Mouse (Mus musculus) thymus, adult 18-20 months (tissue): ENCODE results near the gene Cab39.
A peak's percentile ranks its signal among the peaks of the same experiment; 100 is the strongest.

ENCODE experiments used
- DNase-seq, 2 experiments: peaks; one replicate each; pipeline ENCODE4 v3.0.0; 2022; ENCODE audit warnings: mixed read lengths in 2 of 2

Cab39 gene

DNA sequence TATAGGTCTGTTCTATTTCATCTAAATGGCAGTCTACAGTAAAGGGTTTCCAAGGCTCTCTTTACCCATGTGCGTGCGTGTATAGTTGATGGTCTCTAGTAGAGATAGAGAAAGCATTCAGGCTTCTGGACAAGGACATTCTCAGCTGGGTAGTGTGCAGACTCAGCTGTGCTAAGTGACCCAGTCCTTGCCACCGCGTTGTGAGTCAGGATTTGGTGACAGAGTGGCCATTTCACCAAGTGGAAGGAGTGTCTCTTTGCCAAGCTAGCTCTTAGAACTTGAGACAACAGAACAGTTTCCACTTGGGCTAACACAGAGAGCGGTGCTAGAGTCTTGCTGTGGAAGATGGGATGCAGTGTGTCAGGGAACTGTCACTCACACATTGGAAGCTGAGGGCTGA, 57.6 kb downstream of the Cab39 start:
- DNase-seq, result no peak

DNA sequence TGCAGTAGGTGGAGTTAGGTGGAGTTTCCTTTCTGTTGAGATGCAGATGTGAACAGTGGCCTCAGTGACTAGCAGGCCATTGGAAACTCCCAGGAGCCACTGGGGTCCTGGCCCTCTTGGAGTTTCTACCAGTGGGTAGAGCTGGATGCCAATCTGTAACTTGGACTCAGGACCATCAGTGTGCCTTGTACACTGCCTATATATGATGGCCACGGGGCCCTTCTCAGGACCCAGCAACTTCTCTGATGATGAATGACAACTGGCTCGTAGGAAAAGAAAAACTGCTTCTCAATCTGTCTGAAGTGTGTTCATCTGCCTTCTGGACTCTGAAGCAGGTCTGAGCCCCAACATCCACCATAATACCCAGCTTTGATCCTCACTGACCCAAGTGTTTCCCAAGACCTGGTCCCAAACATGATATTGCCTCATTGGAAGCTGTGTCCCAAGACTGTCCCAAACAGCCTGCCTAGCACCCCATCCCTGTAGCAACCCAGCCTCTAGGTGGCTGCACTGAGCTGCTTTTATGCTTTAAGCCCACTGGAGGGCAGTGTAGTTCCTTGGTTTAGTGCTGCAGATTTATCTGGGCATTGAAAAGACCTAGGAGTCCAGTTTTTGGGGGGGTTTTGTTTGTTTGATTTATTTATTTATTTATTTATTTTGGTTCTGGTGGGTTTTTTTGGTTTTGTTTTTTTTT, 59.9 kb downstream of the Cab39 start:
- peak; percentile 29 to 48 for DNase-seq

DNA sequence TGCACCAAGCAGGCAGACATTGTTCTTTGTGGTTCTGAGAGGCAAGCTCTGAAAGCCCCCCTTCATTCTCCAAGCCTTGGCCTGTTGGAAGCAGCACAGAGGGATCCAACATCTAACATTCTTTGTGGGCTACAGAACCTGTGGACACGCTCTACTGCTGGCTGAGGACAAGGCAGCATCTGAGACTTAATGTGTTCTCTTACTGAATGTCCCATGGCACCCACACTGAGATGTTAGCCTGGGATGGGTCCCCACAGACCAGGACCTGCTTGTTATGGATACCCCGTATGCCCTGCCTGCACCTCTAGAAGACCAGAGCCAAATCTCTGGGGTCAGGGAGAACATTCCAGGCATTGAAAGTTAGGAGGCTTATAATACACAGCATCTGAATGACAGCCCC, 60.6 kb downstream of the Cab39 start:
- DNase-seq, result no peak

DNA sequence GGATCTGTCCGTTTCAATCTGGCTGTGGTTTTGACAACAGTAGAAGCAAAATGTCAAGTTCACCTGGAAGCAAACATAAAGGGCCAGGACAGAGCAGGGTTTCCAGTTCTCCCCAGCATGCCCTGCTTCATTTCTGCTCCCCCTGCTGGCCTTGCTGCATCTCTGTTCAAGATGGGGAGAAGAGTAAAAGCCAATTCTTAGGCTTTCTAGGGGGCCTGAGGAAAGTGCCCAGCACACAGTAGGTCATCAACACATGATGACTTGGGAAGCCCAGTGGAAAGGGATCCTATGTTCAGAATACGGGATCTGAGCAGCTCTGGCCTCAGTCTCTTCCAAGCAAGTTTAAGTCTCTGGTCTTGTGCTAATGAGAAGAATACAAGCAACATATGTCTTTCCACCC, 61.2 kb downstream of the Cab39 start:
- DNase-seq, result no peak

DNA sequence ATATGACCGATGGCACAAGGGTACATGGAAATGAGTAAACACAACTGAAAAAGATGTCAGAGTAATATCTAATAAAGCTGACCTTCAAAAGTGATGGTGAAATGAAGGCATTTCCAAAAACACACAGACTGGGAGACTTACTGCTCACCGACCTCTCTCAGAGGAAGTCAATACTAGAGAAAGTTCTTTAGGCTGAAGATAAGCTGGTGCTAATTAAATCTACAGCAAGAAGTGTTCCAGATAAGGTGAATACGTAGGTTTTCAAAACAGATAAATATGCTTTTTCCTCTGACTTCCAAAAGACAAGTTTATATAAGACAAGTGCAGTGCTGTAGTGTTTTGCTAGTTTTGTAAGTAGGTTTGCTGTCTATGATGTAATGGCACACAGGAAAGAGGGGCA, 63.0 kb downstream of the Cab39 start:
- DNase-seq, result no peak

DNA sequence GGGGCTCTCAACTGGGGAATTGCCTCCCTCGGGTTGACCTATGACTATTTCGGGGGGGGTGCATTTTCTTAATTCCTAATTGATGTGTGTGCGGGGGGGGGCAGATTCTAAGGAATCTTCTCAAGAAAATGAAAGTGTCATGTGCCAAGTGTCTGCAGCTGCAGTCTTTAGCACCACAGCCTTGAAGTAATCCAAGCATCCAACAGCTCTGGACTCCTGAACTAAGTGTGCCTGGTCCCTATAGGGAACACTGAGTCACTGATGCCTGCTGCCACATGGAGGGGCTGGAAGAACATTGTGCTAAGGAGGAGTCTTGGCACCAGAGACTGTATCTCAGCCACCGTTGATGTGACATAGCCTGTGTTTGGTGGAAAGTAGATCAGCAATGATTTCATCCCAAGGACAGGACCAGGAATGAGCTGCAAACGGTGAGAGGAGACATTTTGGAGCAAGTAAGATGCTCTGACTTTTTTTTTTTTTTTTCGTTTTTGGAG, 64.1 kb downstream of the Cab39 start:
- DNase-seq, result no peak

DNA sequence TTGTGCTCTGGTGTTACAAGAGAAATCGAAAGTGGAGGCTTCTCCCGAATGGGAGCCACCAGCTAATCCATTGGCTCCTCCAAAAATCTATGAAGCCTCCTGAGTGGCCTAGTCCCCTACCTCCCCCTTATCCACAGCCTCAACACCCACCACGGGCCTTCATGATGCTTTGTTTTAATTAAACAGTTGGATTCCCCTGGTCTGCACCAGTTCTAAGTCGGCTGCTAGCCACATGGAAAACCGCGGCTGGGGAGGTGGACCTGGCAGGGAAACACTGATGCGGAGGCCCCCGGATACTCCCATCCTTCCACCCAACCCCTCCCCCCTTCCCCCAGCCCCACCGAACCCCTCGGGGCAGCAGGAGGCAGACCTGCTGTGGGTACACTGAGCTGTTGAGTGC, 71.1 kb downstream of the Cab39 start:
- no peak for DNase-seq

DNA sequence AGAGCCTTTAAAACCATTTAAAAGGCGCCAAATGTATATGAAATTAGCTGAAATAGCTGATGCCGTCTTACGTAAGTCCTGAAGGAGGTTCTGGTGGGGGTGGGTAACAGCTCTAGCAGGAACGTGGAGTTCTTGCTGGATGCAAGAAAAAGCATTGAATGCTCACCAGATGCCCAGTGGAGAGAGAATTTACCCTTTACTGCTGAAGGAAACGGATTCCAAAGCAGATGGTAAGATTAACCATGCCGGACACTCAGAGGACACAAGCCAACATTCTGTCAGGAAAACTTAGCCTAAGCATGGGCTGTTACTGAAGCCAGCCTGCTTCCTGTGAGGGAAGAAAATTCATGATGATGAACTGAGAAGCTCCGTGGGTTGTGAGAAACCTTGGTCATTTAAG, 76.8 kb downstream of the Cab39 start:
- DNase-seq, result no peak

DNA sequence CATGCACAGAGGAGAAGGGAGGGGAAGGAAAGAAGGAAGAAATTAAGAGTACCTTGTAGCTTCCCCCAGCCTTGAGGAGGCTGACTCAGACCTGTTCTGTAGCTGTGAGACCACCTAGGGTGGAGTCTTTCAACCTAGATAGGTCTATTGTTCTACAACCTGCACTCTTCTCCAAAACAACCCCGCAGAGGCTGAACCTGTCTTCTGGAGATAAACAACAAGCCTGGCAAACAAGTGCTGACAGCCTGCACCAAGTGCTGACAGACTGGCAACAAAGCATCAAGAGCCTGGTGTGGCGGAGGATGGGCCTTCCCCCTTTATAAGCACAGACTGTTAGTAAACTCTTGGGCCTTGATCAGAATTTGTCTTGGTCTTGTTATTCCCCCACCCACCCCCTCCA, 77.3 kb downstream of the Cab39 start:
- DNase-seq, result no peak

DNA sequence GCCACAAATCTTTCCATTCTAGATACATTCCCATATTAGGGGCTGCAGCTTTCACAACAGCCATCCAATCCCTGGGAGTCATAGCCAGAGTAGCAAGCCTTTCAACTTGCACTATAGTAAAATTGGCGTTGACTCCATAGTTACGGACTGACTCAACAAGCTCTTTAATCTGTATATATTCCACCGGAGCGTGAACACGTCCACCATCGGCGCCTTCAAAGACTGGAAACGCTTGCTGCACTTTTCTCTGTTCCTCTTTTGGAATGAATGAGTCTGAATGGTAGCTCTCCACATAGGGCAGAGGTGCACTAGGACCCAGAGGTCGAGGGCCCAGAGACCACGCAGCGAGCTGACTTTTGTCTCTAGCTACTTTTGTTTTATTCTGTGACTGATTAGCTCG, 88.8 kb downstream of the Cab39 start:
- DNase-seq, result no peak

DNA sequence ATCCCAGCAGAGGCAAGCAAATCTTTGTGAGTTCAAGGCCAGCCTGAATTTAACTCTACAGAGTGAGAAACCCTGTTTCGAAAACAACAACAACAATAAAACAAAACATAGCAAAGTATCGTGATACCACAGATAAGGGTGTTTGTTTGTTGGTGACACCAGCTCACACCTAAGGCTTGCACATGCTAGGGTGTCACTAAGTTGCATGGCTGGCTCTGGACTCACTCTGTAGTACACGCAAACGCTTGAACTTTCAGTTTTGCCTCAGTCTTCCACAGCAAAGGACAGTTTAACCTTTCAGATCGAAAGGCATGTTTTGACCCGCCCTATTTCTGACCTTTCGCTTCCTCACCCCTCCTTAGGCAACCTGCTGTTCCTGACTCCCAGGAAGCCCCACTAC, 94.0 kb downstream of the Cab39 start:
- DNase-seq, result no peak

DNA sequence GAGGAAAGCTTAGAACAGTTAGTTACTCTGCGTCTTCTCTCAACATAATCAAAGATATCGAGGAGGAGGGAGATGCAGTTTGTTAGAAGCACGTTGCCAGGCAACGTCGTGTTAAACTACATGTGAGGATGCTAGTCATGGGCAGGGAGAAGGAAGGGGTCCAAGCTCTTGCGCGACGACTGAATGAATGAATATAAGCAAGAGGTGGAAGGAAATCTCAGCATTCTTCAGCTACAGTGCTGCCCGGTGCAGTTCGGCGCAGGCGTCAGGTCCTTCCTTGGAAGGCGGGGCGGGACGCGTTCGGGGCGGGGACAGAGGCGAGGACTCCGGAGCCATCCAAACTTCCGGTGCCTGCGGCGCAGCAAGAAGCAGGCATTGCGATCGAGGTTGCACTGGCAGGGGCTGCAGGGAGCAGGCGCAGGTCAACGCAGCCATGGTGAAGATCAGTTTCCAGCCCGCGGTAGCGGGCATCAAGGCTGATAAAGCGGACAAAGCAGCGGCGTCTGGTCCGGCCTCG, 101.0 kb downstream of the Cab39 start, which contains the start of gene Itm2c:
Gene Itm2c (plus strand): TSS at position 51 of the 517 bp plus-strand sequence.
- DNase-seq, result peak; percentile 76 to 79

DNA sequence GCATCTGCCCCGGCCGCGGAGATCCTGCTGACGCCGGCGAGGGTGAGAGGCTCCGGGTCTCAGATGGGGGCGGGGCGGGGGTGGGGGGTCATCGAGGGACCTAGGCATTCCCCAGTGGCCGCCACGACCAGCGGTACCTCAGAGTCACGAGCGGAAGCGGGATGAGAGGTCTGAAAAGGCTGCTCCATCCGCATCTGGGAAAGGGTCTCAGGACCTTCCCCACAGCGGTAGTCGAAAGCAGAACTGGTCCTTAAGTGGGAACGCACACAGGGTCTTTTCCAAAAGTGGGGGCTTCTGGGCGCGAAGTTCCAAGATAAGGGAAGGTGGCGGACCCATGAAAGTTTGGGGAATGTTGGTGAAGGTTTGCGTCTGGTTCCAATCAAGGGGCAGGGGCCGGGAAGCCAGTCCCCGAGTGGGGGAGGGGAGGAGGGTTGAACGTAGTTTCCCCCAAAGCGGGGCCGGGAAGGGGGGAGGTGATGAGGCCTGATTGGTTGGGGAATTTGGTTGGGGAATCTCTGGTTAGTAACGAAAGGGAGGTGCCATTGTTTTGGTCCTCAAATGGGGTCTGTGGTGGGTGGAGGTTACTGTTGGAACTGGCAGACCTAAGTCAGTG, 101.6 kb downstream of the Cab39 start:
- DNase-seq, result peak; percentile 19 to 43

DNA sequence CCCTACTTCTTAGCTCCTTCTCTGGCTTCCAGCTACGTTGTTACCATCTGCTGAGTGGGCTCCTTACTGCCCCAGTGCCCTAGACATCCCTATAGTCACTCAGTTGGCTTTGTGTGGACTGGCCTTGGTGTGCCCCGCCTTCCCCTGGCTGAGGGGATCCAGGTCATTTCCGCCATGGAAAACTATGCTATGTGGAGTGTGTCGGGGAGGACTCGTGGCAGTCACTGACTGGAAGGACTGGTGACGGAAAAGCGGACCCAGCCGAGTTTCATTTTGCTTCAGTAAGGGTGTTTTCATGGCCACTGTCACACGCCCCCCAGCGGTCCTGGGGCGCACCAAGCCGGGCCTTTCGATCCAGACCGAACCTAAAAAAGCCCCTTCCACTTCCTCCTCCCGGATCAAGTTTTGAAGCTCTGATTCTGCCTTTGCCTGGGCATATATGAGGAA, 102.2 kb downstream of the Cab39 start:
- peak; percentile 26 to 43 for DNase-seq

DNA sequence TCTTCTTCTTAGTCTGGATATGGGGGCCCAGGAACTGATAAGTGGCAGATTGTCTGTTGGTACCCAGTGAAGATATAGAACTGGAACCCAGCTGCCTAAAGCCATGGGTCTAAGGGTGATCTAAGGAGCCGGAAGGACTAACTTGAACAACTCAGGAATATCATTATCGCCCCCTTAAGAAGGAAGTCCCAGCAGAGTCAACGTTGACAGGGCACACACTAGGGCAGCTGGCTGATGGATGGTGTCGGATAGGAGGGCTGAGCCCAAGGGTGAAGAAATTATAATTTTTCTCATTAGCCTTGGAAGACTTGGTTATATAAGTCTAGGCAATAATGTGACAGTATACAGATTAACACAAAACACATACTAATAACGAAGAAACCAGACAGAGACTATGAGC, 102.9 kb downstream of the Cab39 start:
- no peak for DNase-seq

DNA sequence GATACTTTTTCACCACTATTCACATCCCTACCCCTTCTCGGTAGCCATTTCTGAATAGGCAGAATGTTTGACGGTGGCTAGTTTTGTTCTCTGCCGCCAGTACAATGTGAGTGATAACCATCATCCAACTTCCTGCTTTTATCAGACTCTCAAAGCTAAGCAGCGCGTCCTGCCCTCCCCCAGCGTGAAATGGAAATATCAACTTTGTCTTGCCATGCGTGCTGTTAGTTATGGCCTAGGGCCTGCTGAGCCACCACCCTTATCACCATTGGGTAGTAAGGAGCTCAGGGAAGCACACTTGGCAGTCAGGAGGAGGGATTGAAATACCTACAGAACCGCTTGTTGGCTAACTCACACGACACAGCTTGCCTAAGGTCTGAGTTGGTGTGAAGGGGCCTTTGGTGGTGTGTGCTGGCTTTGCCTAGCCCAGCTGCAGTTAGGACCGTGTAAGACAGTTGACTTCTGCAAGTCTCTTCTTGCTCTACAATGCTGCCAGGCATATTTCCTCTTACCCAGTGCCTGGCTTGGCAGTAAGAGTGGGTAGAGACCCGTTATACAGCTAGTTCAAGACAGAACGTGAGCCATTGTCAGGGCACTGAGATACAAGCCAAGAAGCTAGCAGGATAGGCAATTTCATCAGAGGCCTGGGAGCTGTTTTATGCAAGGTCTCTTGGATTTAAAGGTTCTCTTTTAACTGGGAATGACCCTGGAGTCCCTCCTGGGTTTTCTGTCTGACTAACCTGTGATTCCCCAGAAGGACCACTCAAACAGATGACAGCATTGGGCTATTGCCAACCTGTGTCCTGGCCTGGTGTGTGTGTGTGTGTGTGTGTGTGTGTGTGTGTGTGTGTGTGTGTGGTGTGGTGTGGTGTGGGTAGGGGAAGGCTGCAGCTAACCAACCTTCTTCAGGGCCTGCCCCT, 103.8 kb downstream of the Cab39 start:
- no peak for DNase-seq

DNA sequence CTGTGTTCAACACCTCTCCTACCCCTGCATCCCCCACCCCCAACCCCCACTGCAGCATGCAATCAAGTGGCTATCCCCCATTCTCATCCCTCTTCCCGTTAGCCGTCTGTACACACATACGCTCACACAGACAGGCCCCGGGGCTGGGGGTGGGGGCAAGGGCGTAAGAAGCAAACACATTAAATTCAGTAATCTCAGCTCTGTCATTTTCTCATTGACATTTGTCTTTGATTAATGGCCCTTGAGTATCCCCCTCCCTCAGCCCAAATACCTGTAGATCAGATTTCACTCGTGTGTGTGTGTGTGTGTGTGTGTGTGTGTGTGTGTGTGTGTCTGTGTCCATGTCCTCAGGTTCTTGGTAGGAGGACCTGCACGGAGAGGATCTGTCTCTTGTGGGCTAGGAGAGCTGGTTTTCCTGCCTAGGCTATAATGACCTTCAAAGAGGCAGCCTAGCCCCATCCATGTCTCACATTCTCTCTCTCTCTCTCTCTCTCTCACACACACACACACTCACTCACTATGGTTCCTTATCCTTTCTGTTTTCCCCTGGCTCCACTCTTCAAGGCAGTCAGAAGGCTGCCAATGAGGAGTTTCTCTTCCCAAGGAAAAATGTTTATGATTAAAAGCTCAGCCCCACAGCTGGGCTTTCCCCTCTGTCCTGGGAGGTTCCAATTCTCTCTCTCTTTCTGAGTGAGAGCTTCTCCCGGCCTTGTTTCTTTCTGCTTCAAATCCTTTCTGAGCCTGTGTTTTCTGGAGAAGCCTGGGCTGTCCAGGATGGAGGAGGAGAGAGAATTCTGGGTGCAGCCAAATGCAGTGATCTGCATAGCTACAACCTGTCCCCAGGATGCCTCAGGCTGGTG, 104.9 kb downstream of the Cab39 start:
- no peak for DNase-seq

DNA sequence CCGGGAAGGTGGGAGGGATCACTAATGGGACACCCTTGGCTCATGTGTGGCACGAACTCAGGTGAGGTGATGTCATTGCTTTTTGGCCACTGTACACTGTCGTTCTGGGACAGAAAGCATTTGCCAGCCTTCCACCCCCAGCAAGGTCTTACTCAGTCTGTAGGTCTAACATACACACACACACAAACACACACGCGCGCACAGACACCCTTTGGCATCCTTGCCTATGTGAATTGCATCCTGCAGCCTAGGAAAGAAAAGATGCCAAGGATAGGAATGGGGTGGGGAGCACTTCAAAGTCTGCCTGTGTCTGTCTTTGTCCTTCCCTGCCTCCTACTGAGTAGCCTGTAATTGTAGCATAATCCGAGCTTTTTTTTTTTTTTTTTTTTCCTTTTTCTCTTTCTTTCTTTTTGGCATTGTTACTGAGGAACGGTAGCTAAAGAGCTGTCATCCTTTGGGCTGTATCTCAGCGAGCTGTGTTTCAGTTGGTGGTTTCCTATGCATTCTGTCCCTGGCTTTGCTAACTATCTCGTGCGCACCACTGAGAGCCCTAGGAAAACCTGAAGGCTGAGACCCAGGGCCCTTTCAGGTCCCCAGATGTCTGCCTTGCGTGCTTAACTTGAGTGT, 105.6 kb downstream of the Cab39 start:
- no peak for DNase-seq

DNA sequence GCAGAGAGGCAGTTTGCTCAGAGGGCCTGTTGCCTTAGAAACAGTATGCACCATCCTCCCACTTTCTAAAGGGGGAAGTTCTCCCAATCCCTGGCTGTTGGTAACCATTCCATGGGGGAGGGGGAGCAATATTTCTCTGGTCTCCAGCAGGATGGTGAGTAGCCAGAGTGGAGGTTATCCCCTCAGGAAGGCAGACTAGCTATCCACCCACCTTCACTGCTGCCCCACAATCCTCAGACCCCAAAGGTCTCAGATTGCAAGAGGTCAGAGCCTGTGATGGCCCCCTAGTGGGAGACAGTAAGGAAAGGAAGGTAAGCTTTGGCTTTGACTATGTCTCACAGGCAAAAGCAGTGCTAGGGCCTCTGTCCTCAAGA, 106.1 kb downstream of the Cab39 start:
- no peak for DNase-seq

DNA sequence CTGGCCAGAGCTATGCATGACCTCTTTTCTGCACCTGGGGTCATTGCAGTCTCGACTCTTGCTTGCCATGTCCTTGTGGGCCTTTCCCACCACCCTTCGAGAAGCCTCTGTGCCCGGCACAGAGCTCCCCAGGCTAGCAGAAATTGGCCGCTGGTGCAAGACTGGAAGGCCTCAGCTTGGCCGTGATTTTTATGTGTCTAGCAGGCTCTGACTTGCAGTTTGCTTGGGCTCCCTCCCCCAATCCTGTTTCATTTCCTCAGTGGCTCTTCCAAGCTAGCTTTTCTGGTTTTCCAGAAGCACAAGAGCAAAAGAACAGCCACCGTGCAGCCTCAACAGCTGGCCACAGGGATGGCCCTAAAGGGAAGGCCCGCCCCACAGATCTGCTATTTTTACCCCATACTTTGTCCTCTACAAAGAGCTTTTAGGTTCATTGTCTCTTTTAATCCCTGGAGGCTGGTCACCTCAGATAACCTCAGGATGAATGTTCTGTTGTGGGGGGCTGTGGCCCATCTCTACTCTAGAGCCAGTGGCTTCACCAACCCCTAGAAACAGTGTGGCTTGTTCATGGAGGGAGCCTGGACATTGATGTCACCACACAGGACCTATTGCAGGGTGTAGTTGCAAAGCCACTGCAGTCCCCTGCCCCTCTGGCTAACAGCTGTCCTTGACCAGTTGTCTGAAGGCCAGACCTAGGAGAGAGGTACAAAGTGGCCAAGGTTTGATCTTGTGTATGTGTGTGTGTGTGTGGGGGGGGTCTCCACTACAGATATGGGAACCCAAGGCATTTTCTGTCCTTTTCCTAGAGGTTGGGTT, 107.5 kb downstream of the Cab39 start:
- no peak for DNase-seq
